Mouse (Mus musculus) E14TG2a.4 (cell line): ENCODE measurements around the gene Mkrn1.

Source experiments
- CTCF ChIP-seq: conservative IDR thresholded peaks from 2 replicates; pipeline ENCODE4 v1.5.1; 2014; ENCODE audit warnings: low read length
- NANOG ChIP-seq: IDR thresholded peaks from 2 replicates; pipeline ENCODE4 v1.6.1; 2014; ENCODE audit warnings: borderline replicate concordance, low read length, mixed read lengths
- POU5F1 ChIP-seq: IDR thresholded peaks from 2 replicates; pipeline ENCODE4 v1.6.1; 2014; ENCODE audit warnings: low read length, borderline replicate concordance

- no peak for TF ChIP-seq CTCF
- TF ChIP-seq POU5F1: no peak
- no peak for TF ChIP-seq NANOG
Measured at GRCm38 (mm10) chr6:39434111-39434885, 14.0 kb upstream of the Mkrn1 start.
